Mouse (Mus musculus) megakaryocyte, embryonic 14.5 days (primary cell): ENCODE data around the gene Gm20388.

Experiments used
- FLI1 ChIP-seq: IDR thresholded peaks from 2 replicates; pipeline ENCODE4 v1.6.1; 2012; ENCODE audit warnings: low read length, inconsistent platforms, mixed read lengths
- GATA1 ChIP-seq: IDR thresholded peaks from 3 replicates; pipeline ENCODE4 v1.6.1; 2012; ENCODE audit warnings: mixed read lengths, low read length, inconsistent platforms, borderline replicate concordance

DNA sequence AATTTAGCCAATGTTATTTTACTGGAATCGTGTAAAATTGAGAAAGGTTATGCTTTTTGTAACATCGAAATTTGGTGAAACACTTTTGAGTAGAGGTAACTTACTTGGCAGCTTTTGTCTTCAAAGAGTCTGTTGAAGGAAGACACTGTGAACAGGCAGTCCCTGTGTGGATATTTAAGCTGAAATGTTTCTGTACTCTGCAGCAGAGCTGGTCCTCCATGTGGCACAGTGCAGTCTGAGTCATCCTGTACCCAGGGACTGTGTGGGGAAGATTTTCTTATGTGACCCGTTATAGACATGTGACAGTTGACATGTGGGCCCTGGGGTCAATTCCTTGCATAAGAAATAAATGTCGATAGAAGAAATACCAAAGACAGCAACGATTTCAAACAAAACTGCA lies 4251.0 kb downstream of the Gm20388 start:
- TF ChIP-seq GATA1 (no peak), FLI1 (no peak)
